Mouse (Mus musculus) adrenal gland, postnatal 0 days (tissue): ENCODE data around the gene Spsb3. TPM values are rescaled to one million over a fixed set of nuclear protein-coding genes. Genes with fewer than 3 reads are reported as not detected.

Experiments
- polyA plus RNA-seq: library from polyadenylated mRNA; unstranded; fragments of >200 nt; fragmentation: Nextera tagmentation; extraction: Ambion mirVana; gene quantifications from 2 replicates; pipeline ENCODE4 v1.2.1, GENCODE M21; 2015

Spsb3 gene
- 35.1 and 41.0 TPM in 2 replicates for polyA plus RNA-seq

DNA sequence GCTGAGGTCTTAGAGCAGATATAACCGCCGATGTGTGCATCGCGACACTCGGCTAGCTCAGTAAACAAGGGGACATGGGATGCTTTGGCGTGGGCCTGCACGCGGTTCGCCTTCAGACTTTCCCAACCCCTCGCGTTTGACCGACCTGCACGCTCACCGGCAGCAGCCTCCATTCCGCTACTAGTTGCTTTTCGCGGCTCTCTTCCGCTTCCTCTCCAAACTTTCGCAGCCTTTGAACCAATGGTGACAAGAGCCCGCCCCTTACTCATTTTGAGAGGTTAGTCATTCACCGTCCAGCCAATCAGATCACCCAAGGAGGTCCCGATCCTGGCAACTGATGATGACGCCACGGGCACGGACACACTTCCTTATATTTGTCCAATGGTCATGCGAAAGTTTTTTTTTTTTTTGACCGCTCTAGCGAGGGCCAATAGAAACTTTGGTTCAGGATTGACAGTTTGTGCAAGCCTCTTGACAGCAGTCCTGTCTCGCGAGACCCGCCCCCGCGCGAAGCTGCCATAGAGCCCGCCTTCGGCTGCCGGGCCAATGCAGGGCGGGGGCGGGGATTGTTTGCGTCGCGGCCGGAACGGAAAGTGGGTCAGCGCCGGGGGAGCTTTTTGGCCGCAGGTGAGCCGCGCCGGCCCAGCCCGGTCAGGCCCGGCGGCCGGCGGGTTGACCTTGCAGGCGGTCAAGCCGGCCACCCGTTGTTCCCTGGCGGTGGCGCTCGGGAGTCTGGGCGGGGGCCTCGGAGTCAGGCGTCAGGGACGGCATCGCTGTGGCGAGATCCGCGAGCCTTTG is at the start of gene Spsb3, which contains the start of gene Nubp2:
Gene Spsb3 (plus strand): TSS at position 510 of the 798 bp plus-strand sequence.
Gene Nubp2 (minus strand): TSS at position 216 of the 798 bp plus-strand sequence.

GRCm38 (mm10) chr17:24839842-24840241 is 46.6 kb upstream of the Spsb3 start, which contains the start of gene Hagh:
Hagh (plus strand) TSS chr17:24840143.

GRCm38 (mm10) chr17:24850065-24850772 is 36.2 kb upstream of the Spsb3 start, which contains the start of gene Fahd1:
Fahd1 (minus strand) TSS chr17:24850364.

GRCm38 (mm10) chr17:24865776-24866175 is 20.7 kb upstream of the Spsb3 start, which contains the start of gene Igfals:
Igfals (plus strand) TSS chr17:24865997.

DNA sequence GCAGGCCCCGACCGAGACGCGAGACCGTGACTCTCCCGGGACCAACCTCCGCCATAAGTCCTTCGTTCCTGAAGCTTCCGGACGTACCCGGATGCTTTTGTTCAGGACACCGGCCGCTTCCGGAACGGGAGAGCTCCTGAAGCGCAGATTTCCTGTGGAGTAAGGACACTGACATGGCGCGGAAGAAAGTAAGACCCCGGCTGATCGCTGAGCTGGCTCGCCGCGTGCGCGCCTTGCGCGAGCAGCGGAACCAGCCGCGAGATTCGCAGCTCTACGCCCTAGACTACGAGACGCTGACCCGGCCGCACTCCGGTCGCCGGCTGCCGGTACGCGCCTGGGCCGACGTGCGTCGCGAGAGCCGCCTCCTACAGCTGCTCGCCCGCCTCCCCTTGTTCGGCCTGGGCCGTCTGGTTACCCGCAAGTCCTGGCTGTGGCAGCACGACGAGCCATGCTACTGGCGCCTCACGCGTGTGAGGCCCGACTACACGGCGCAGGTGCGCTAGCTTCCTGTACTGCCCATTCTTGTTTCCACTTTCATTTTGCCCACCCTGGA is 8.6 kb downstream of the Spsb3 start, which contains the start of the genes Eme2 and Mrps34:
Gene Eme2 (minus strand): TSS at position 93 of the 553 bp plus-strand sequence.
Gene Mrps34 (plus strand): TSS at position 122 of the 553 bp plus-strand sequence.

GRCm38 (mm10) chr17:24896241-24896992 is 10.0 kb downstream of the Spsb3 start, which contains the start of gene Nme3:
Nme3 (plus strand) TSS chr17:24896500.

DNA sequence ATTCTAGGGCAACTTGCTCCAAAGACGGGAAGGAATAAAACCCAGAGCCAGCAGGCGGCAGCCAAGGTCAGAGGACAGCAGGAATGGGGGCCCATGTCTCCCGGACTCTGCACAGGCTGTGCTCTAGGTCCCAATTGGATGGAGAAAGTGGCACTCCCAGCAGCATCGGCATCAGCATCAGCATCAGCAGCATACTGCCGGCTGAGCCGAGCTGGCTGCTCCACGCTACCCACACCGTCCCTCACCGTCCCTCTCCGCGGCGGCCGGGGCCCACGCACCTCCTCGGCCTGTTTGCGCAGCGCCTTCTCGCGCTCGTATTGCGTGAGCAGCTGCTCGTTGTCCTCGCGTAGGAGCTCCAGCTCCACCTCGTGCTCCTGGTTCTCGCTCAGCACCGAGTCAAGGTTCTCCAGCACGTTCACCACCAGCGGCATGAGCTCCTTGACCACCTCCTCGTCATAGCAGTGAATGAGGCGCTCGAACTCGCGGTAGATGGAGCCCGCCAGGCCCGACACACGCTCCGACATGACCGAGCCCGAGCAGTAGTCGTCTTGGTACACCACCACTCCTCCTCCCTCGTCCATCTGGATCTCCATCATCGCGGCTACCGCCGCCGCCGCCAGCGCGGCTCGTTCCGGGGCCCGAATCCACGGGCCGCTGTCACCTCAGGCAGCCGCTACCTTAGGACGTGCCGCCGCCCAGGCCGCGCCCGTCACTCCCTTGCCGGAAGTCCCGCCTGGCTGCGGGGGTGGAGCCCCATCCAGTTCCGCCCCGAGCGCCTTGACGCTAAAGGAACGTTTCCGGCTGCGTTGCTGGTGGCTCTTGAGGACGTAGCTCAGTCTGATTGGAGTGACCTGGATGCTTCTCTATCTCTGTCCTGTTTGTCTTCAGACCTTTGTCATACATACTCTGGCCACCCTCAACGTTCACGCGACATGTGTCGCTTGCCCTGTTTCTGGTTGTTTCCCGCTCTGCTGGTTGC is 50.1 kb downstream of the Spsb3 start, which contains the start of gene Mapk8ip3:
Gene Mapk8ip3 (minus strand): TSS at position 719 of the 979 bp plus-strand sequence.

Other genes with a start within 250 kb of the Spsb3 start
- gene Slc9a3r2, start 236.3 kb upstream of the Spsb3 start, polyA plus RNA-seq, result 61.7 and 66.2 TPM in 2 replicates
- not detected in 2 replicates for gene Npw, start 228.2 kb upstream of the Spsb3 start, polyA plus RNA-seq
- gene Zfp598, start 217.0 kb upstream of the Spsb3 start, polyA plus RNA-seq, result 11.8 and 14.9 TPM in 2 replicates
- 14.5 and 51.8 TPM in 2 replicates for gene Syngr3, start 196.7 kb upstream of the Spsb3 start, polyA plus RNA-seq
- gene Gfer, start 190.5 kb upstream of the Spsb3 start, polyA plus RNA-seq, result 36.3 and 36.6 TPM in 2 replicates
- gene Noxo1, start 190.4 kb upstream of the Spsb3 start, polyA plus RNA-seq, result 1.6 and 2.0 TPM in 2 replicates
- gene Tbl3, start 179.0 kb upstream of the Spsb3 start, polyA plus RNA-seq, result 21.3 and 34.2 TPM in 2 replicates
- not detected in 2 replicates for gene Rnf151, start 168.6 kb upstream of the Spsb3 start, polyA plus RNA-seq
- gene Rps2, start 168.5 kb upstream of the Spsb3 start, polyA plus RNA-seq, result 872 and 948 TPM in 2 replicates
- gene Ndufb10, start 162.2 kb upstream of the Spsb3 start, polyA plus RNA-seq, result 222 and 254 TPM in 2 replicates
- 0.46 and 0.58 TPM in 2 replicates for gene Rpl3l, start 158.8 kb upstream of the Spsb3 start, polyA plus RNA-seq
- 47.7 and 55.8 TPM in 2 replicates for gene Msrb1, start 150.0 kb upstream of the Spsb3 start, polyA plus RNA-seq
- gene Hs3st6, start 133.7 kb upstream of the Spsb3 start, polyA plus RNA-seq, result 4.2 and 12.5 TPM in 2 replicates
- 1.0 and 1.3 TPM in 2 replicates for gene Meiob, start 82.4 kb upstream of the Spsb3 start, polyA plus RNA-seq
- 56.0 and 73.6 TPM in 2 replicates for gene Hagh, start 46.5 kb upstream of the Spsb3 start, polyA plus RNA-seq
- gene Fahd1, start 36.3 kb upstream of the Spsb3 start, polyA plus RNA-seq, result 19.9 and 26.7 TPM in 2 replicates
- 0.32 and 0.88 TPM in 2 replicates for gene Igfals, start 20.6 kb upstream of the Spsb3 start, polyA plus RNA-seq
- 47.2 and 66.1 TPM in 2 replicates for gene Nubp2, start 294 bp upstream of the Spsb3 start, polyA plus RNA-seq
- gene Eme2, start 8.4 kb downstream of the Spsb3 start, polyA plus RNA-seq, result 23.7 and 39.5 TPM in 2 replicates
- 124 and 213 TPM in 2 replicates for gene Mrps34, start 8.5 kb downstream of the Spsb3 start, polyA plus RNA-seq
- 122 and 135 TPM in 2 replicates for gene Nme3, start 9.9 kb downstream of the Spsb3 start, polyA plus RNA-seq
- 22.8 and 25.6 TPM in 2 replicates for gene Mapk8ip3, start 50.3 kb downstream of the Spsb3 start, polyA plus RNA-seq
- 40.1 and 42.0 TPM in 2 replicates for gene Jpt2, start 74.0 kb downstream of the Spsb3 start, polyA plus RNA-seq
- 4.4 and 4.6 TPM in 2 replicates for gene Cramp1l, start 129.1 kb downstream of the Spsb3 start, polyA plus RNA-seq
- gene Ift140, start 129.4 kb downstream of the Spsb3 start, polyA plus RNA-seq, result 9.8 and 14.3 TPM in 2 replicates
- gene Tmem204, start 196.9 kb downstream of the Spsb3 start, polyA plus RNA-seq, result 47.0 and 48.5 TPM in 2 replicates
- 17.3 and 18.1 TPM in 2 replicates for gene Telo2, start 229.3 kb downstream of the Spsb3 start, polyA plus RNA-seq
- gene Ptx4, start 234.1 kb downstream of the Spsb3 start, polyA plus RNA-seq, result 0.17 and 0.25 TPM in 2 replicates
- gene Clcn7, start 246.7 kb downstream of the Spsb3 start, polyA plus RNA-seq, result 11.8 and 20.7 TPM in 2 replicates